1 mouse cellular context compared by ENCODE assay signal in genomic region chr1:59492432-59492831, GRCm38 (mm10).
TF ChIP-seq lines count a peak whose summit lies in the region.

No protein-coding gene starts in this region.

TF ChIP-seq in MEL, 35 proteins besides CTCF, POLR2A, EP300 and RAD21 (continued from another document):
- TF ChIP-seq MAX (IDR thresholded peaks at IDR 0.05; ENCODE audit: low read length) (no peak; the same call in 1 of the 2 replicates), SIN3A (IDR thresholded peaks at IDR 0.05; ENCODE audit: low read length) (peak; percentile 71), HCFC1 (IDR thresholded peaks at IDR 0.05; ENCODE audit: low read depth, low read length) (peak; percentile 31; the same call in 1 of the 2 replicates), MAZ (IDR thresholded peaks at IDR 0.05; ENCODE audit: low read depth, low read length) (0 out of 2 replicates have a peak, but pooled peaks have one; percentile 61), ETS1 (IDR thresholded peaks at IDR 0.05; ENCODE audit: low read depth, low read length) (peak; percentile 79), BHLHE40 (IDR thresholded peaks at IDR 0.05; ENCODE audit: borderline replicate concordance, low read depth, low read length) (no peak; the same call in 1 of the 2 replicates), MYC (IDR thresholded peaks at IDR 0.05; ENCODE audit: low read depth, low read length) (peak; percentile 73; the same call in 1 of the 2 replicates), KAT2A (conservative IDR thresholded peaks at IDR 0.05; ENCODE audit: low read depth, low read length) (no peak), CHD1 (IDR thresholded peaks at IDR 0.05; ENCODE audit: low read depth, low read length) (no peak), USF1 (IDR thresholded peaks at IDR 0.05; ENCODE audit: low read depth, low read length) (no peak), NELFE (IDR thresholded peaks at IDR 0.05; ENCODE audit: low read depth, low read length) (no peak), ZMIZ1 (IDR thresholded peaks at IDR 0.05; ENCODE audit: low read depth, low read length) (no peak; the same call in 1 of the 2 replicates), UBTF (IDR thresholded peaks at IDR 0.05; ENCODE audit: borderline replicate concordance, insufficient read depth, low read depth, low read length) (no peak), TAL1 (IDR thresholded peaks at IDR 0.05; ENCODE audit: low read length) (peak; percentile 44), RCOR1 (IDR thresholded peaks at IDR 0.05; ENCODE audit: low read depth, low read length) (no peak)
TF ChIP-seq in MEL: peak in this region for 10.
